Mouse (Mus musculus) bone marrow, adult 2 months (tissue): ENCODE measurements at regions not wholly inside any gene's neighbourhood (a gene's known extent, or its start where the extent isn't known, plus 50 kb on each side); places are given as distances from the start of the nearest gene placed in this dataset.

Source experiments
- H3K27ac ChIP-seq: fragments of 200-500 bp; 2 replicates; pipeline ENCODE4 v1.5.1; 2012; ENCODE audit warnings: low read depth, mild to moderate bottlenecking, control low read depth, inconsistent platforms, low read length; ENCODE audit not compliant: control insufficient read depth, poor library complexity, insufficient read depth
- H3K4me1 ChIP-seq: fragments of 200-500 bp; 2 replicates; pipeline ENCODE4 v1.6.1; 2011; ENCODE audit warnings: low read length; ENCODE audit not compliant: control insufficient read depth, insufficient read depth
- H3K4me3 ChIP-seq: fragments of 200-500 bp; replicated peaks from 2 replicates; pipeline ENCODE3; 2011; ENCODE audit warnings: mild to moderate bottlenecking, low read depth, low read length, control low read depth; ENCODE audit not compliant: control insufficient read depth
- CTCF ChIP-seq: fragments of 200-500 bp; IDR thresholded peaks from 2 replicates; pipeline ENCODE4 v1.5.1; 2011; ENCODE audit warnings: low read length, control low read depth; ENCODE audit not compliant: control insufficient read depth, insufficient read depth
- POLR2A ChIP-seq: fragments of 200-500 bp; IDR thresholded peaks from 2 replicates; pipeline ENCODE4 v1.6.1; 2011; ENCODE audit warnings: low read depth, mild to moderate bottlenecking, control low read depth, low read length, borderline replicate concordance; ENCODE audit not compliant: control insufficient read depth
- WGBS: fragments of 180-500 bp; shearing (Covaris S2); methylation state at CpG from one replicate; pipeline ENCODE4 v1.1.7; 2018; 5-methylcytosine and 5-hydroxymethylcytosine counted together

- Histone ChIP-seq H3K4me3 (no peak overlapping the region), H3K27ac (no peak overlapping the region)
- 84% methylated on average over 4 of the region's 4 CpGs for WGBS
Measured at GRCm38 (mm10) chr5:33533185-33533584, 96.2 kb downstream of the Fam53a start.

DNA sequence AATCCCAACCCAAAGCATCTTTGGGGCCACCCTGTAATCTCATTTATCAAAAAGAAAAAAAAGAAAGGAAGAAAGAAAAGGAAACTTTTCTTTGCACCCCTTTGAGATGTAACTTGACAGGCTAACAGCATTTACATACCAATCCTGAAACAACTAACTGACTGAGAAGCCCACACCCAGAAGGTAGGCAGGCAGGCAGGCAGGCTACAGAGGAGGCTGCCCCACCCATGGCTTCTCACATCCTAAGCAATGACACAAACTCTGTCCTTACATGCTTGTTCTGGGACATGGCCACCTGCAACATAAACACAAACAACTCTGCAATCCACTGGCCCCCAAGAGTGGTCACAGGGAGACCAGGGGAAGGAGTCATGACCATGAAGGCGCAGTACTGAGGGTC is 97.5 kb upstream of the Nkx1-1 start:
- H3K4me1 ChIP-seq: no peaks in the 10 kb centered on the region
- no peak overlapping the region for H3K27ac ChIP-seq
- WGBS: 74% methylated on average over 1 of the region's 1 CpGs
- TF ChIP-seq CTCF: no peak
- no peak for TF ChIP-seq POLR2A
- no peak overlapping the region for H3K4me3 ChIP-seq

More at GRCm38 (mm10) chr5:33533185-33533584, 96.2 kb downstream of the Fam53a start:
- H3K4me1 ChIP-seq: no peaks in the 10 kb centered on the region
- TF ChIP-seq POLR2A (no peak), CTCF (no peak)

DNA sequence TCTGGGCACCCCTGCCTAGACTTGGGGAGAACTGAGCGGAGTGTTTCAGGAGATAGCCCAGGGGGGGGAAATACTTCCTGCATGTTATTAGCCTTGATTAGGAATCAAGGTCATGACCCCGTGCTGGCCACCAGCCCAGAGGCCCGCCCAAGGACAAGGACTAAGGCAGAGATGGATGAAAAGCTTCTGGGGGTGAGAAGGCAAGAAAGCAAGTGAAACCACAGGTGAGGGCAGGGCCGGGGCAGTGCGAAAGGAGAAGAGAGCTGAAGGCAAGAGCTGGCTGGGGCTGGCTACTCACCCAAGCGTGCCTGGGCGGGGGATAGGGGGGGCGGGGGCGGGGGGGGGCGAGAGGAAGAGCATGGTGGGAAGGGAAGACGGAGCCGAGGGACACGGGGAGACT is 96.0 kb upstream of the Nkx1-1 start:
- no peaks in the 10 kb centered on the region for H3K4me1 ChIP-seq
- 13% methylated on average over 12 of the region's 13 CpGs for WGBS
- no peak overlapping the region for H3K27ac ChIP-seq
- TF ChIP-seq POLR2A: no peak
- no peak for TF ChIP-seq CTCF
- H3K4me3 ChIP-seq: no peak overlapping the region

DNA sequence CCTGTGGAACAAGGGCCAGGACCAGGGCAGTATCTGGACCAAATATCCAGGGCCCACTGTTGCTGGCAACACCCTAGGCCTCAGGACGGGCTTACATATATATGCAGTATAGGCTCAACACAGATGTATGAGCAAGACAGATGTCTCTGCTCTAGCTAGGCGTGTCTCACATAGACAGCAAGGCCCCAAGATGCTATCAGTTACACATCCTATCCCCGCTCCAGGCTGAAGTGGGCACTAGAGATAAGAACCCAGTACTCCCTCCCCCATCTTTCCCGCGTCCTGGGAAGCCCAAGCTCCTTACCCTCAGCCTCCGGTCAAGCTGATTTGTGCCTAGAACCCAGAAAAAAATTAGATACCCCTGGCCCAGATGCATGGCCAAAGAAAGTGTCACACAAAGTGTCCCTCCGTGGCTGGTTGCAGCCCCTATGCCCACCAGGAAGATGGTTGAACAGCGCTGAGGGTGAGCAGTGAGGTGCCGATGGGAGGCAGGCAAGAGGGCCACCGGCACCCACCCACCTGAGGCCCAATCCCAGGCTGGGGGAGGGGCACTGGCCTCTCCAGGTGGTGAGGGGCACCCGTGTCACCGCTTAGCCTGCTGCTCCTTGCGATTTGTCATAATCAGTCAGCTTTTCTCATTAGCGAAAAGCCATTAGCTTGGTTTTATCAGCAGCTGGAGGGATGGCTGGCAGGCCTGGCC is 95.3 kb upstream of the Nkx1-1 start:
- TF ChIP-seq CTCF (no peak), POLR2A (no peak)
- WGBS: 78% methylated on average over 14 of the region's 14 CpGs
- Histone ChIP-seq H3K4me3 (no peak overlapping the region), H3K27ac (no peak overlapping the region), H3K4me1 (no peaks in the 10 kb centered on the region)

- no peak overlapping the region for H3K4me3 ChIP-seq
- no peak overlapping the region for H3K27ac ChIP-seq
- H3K4me1 ChIP-seq: no peaks in the 10 kb centered on the region
- TF ChIP-seq CTCF: no peak
- TF ChIP-seq POLR2A: no peak
- 82% methylated on average over 10 of the region's 10 CpGs for WGBS
Measured at GRCm38 (mm10) chr5:33527750-33528149, 94.0 kb upstream of the Nkx1-1 start.

- TF ChIP-seq POLR2A: no peak
- no peak for TF ChIP-seq CTCF
- Histone ChIP-seq H3K27ac (no peak overlapping the region), H3K4me1 (no peaks in the 10 kb centered on the region), H3K4me3 (no peak overlapping the region)
- 86% methylated on average over 8 of the region's 8 CpGs for WGBS
Measured at GRCm38 (mm10) chr5:33527316-33527715, 93.5 kb upstream of the Nkx1-1 start.

DNA sequence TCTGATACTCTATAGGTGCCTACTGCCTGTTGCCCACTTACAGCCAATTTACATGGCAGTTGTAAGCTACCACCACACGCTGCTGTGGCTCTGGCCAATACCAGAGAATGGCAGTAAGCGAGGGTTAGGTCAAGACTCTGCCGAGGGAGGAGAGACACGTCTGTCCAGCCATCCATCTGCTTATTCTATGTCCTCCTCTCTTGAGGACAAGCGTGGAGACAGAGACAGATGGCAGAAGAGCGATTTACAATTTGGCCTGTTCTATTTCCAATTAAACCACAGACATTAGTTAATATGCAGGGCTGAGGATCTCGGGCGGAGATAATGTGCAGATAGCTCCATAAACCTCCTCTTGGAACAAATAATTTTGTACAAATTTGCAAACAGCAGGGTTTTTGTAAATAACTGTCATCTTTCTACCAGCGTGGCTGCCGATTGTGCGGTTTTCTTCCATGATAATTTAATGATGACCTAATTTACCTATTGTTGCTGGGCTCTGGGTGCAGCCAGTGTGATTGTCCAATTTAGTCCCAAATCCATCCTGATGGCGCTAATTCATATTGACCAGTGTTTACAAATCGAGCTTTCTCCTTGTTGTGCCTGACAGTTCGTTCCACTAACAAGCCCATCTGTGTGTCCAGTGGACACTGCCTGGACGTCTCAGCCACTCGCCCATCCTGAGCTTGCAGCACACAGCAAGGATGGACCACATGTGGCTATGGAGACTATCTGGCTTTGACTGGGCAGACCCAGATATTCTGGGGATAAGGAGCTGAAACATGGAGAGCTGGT is 88.4 kb upstream of the Nkx1-1 start:
- Histone ChIP-seq H3K27ac (no peak overlapping the region), H3K4me1 (no peaks in the 10 kb centered on the region), H3K4me3 (no peak overlapping the region)
- TF ChIP-seq POLR2A: no peak
- TF ChIP-seq CTCF: no peak
- WGBS: 83% methylated on average over 16 of the region's 16 CpGs

- TF ChIP-seq CTCF: no peak
- TF ChIP-seq POLR2A: no peak
- H3K27ac ChIP-seq: no peak overlapping the region
- no peaks in the 10 kb centered on the region for H3K4me1 ChIP-seq
Measured at GRCm38 (mm10) chr5:33520856-33521255, 87.1 kb upstream of the Nkx1-1 start.

More at GRCm38 (mm10) chr5:33520856-33521255, 87.1 kb upstream of the Nkx1-1 start:
- no peak overlapping the region for H3K4me3 ChIP-seq
- 3% methylated on average over 10 of the region's 10 CpGs for WGBS
